Mouse (Mus musculus) small intestine, adult 2 months (tissue): ENCODE measurements around the gene Tex19.1. TPM values are rescaled to one million over a fixed set of nuclear protein-coding genes. Genes with fewer than 3 reads are reported as not detected.

ENCODE experiments used
- H3K27ac ChIP-seq: fragments of 200-500 bp; 2 replicates; pipeline ENCODE4 v1.5.1; 2012; ENCODE audit warnings: low read depth, low read length, control low read depth, inconsistent platforms; ENCODE audit not compliant: insufficient read depth
- H3K27me3 ChIP-seq: fragments of 200-500 bp; 2 replicates; pipeline ENCODE4 v1.6.1; 2012; ENCODE audit warnings: mild to moderate bottlenecking, moderate library complexity, low read length, inconsistent platforms; ENCODE audit not compliant: control insufficient read depth, insufficient read depth
- H3K36me3 ChIP-seq: fragments of 200-500 bp; 2 replicates; pipeline ENCODE4 v1.6.1; 2012; ENCODE audit warnings: mild to moderate bottlenecking, low read length, control low read depth, inconsistent platforms; ENCODE audit not compliant: control insufficient read depth, insufficient read depth
- H3K4me1 ChIP-seq: fragments of 200-500 bp; 2 replicates; pipeline ENCODE4 v1.6.1; 2012; ENCODE audit warnings: low read length, inconsistent platforms, mixed read lengths; ENCODE audit not compliant: control insufficient read depth, insufficient read depth, insufficient read length
- H3K4me3 ChIP-seq: fragments of 200-500 bp; 2 replicates; pipeline ENCODE4 v1.5.1; 2012; ENCODE audit warnings: low read depth, mild to moderate bottlenecking, control low read depth, inconsistent platforms, low read length, moderate library complexity
- CTCF ChIP-seq: fragments of 200-500 bp; IDR thresholded peaks from 2 replicates; pipeline ENCODE4 v1.5.1; 2012; ENCODE audit warnings: low read depth, mild to moderate bottlenecking, control low read depth, inconsistent platforms, low read length, moderate library complexity, mixed read lengths; ENCODE audit not compliant: insufficient replicate concordance, insufficient read length; ENCODE audit errors: extremely low read depth
- POLR2A ChIP-seq: fragments of 200-500 bp; IDR thresholded peaks from 2 replicates; pipeline ENCODE4 v1.6.1; 2012; ENCODE audit warnings: low read depth, mild to moderate bottlenecking, control low read depth, inconsistent platforms, low read length, moderate library complexity
- WGBS: fragments of 180-500 bp; shearing (Covaris S2); methylation state at CpG from one replicate; pipeline ENCODE4 v1.1.7; 2018; 5-methylcytosine and 5-hydroxymethylcytosine counted together
- polyA plus RNA-seq: library from polyadenylated mRNA; depleted of rRNA; stranded (reverse); fragments of >200 nt; gene quantifications from 2 replicates; pipeline ENCODE4 v1.2.3, GENCODE M21; 2012

The Tex19.1 gene
- polyA plus RNA-seq, 1 experiment = not detected

- H3K27me3 ChIP-seq = no peaks in the 10 kb centered on the region
- H3K27ac ChIP-seq = no peak overlapping the region
- H3K36me3 ChIP-seq = no peaks in the 10 kb centered on the region
- WGBS = 82% methylated on average over 1 of the region's 1 CpGs
- no peak for TF ChIP-seq CTCF
- TF ChIP-seq POLR2A = no peak
- no peak overlapping the region for H3K4me3 ChIP-seq
- H3K4me1 ChIP-seq = peaks cover 3% of the 10 kb centered on the region; the same call in 1 of the 2 replicates
Measured at GRCm38 (mm10) chr11:121111601-121112000, 34.3 kb upstream of the Tex19.1 start.

GRCm38 (mm10) chr11:121112091-121112775, 33.7 kb upstream of the Tex19.1 start:
- Histone ChIP-seq H3K4me3 (no peak overlapping the region), H3K27me3 (no peaks in the 10 kb centered on the region), H3K4me1 (peaks cover 3% of the 10 kb centered on the region; the same call in 1 of the 2 replicates), H3K36me3 (no peaks in the 10 kb centered on the region), H3K27ac (no peak overlapping the region)
- WGBS = 65% methylated on average over 5 of the region's 5 CpGs
- TF ChIP-seq POLR2A (no peak), CTCF (no peak)

GRCm38 (mm10) chr11:121118106-121118505, 27.8 kb upstream of the Tex19.1 start:
- Histone ChIP-seq H3K27ac (no peak overlapping the region), H3K4me1 (no peaks in the 10 kb centered on the region), H3K27me3 (no peaks in the 10 kb centered on the region), H3K4me3 (no peak overlapping the region), H3K36me3 (no peaks in the 10 kb centered on the region)
- WGBS = 92% methylated on average over 18 of the region's 18 CpGs
- TF ChIP-seq CTCF (no peak), POLR2A (no peak)

- H3K36me3 ChIP-seq = no peaks in the 10 kb centered on the region
- no peak within 1 kb of the TSS for H3K4me3 ChIP-seq
- no peak for TF ChIP-seq POLR2A
- no peak within 1 kb of the TSS for H3K27ac ChIP-seq
- H3K27me3 ChIP-seq = no peaks in the 10 kb centered on the region
- WGBS = 92% methylated on average over 3 of the region's 3 CpGs
- H3K4me1 ChIP-seq = no peaks in the 10 kb centered on the region
Measured at GRCm38 (mm10) chr11:121118577-121118976, 27.4 kb upstream of the Tex19.1 start, which contains the start of gene Tex19.2. Gene Tex19.2, minus strand, starts transcription at chr11:121118677.

GRCm38 (mm10) chr11:121121151-121121550, 24.8 kb upstream of the Tex19.1 start:
- WGBS = 35% methylated on average over 3 of the region's 3 CpGs
- no peaks in the 10 kb centered on the region for H3K4me1 ChIP-seq
- no peak overlapping the region for H3K4me3 ChIP-seq
- H3K27ac ChIP-seq = no peak overlapping the region
- no peak for TF ChIP-seq CTCF
- TF ChIP-seq POLR2A = no peak
- no peaks in the 10 kb centered on the region for H3K27me3 ChIP-seq
- no peaks in the 10 kb centered on the region for H3K36me3 ChIP-seq

- no peak for TF ChIP-seq CTCF
- TF ChIP-seq POLR2A = no peak
- WGBS = 56% methylated on average over 2 of the region's 2 CpGs
- H3K27me3 ChIP-seq = no peaks in the 10 kb centered on the region
- no peak overlapping the region for H3K4me3 ChIP-seq
- no peak overlapping the region for H3K27ac ChIP-seq
- no peaks in the 10 kb centered on the region for H3K4me1 ChIP-seq
- H3K36me3 ChIP-seq = no peaks in the 10 kb centered on the region
Measured at GRCm38 (mm10) chr11:121122024-121122670, 23.8 kb upstream of the Tex19.1 start.

GRCm38 (mm10) chr11:121123438-121123837, 22.5 kb upstream of the Tex19.1 start:
- Histone ChIP-seq H3K27ac (no peak overlapping the region), H3K4me3 (no peak overlapping the region), H3K4me1 (no peaks in the 10 kb centered on the region), H3K27me3 (no peaks in the 10 kb centered on the region), H3K36me3 (no peaks in the 10 kb centered on the region)
- no peak for TF ChIP-seq CTCF
- TF ChIP-seq POLR2A = no peak
- 90% methylated on average over 4 of the region's 4 CpGs for WGBS
